Mouse (Mus musculus): ENCODE measurements around the gene Rbms3.

Rbms3 gene

GRCm38 (mm10) chr9:117059135-117059534 is 570.6 kb downstream of the Rbms3 start:
- peak; percentile 23 for DNase-seq (ENCODE audit: low read depth, low spot score)

DNA sequence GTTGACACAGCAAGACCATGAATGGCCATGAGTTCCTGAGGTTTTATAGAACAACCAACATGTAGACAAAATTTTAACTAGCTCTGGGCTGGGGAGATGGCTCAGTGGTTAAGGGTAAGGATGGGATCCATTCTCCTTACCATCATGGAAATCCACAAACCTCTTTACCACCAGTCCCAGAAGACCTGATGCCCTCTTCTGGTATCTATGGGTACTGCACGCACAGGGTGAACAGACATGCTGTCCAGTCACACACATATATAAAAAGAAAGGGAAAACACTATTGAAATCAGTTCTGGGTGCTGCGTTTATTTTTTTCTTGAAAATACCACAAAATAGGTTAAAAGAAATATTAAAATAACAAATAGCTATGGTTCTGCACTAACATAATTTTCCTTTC is 577.8 kb downstream of the Rbms3 start:
- no peak for DNase-seq (ENCODE audit: low read depth, low spot score)

GRCm38 (mm10) chr9:117048641-117049040 is 581.1 kb downstream of the Rbms3 start:
- no peak for DNase-seq (ENCODE audit: low read depth, low spot score)

DNA sequence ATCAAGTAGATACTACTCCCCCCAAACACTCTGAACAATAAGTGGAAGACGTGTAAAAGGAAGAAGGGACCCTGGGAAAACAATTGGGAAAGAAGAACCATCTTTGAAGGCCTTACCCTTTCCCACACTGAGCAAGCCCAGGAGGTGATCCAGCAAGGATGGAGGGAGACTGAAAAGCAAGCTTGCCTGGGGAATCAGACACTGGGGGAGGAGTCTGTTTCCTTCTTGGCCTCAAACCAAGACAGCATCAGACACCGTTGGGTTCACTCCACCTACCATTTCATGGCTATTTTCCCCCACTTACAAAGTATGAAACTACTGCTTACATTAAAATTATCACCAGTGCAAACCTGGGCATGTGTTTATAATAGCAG is 587.7 kb downstream of the Rbms3 start:
- no peak for DNase-seq (ENCODE audit: low read depth, low spot score)

GRCm38 (mm10) chr9:117041291-117041992 is 588.3 kb downstream of the Rbms3 start:
- no peak for DNase-seq (ENCODE audit: low read depth, low spot score)

GRCm38 (mm10) chr9:117039941-117040453 is 589.7 kb downstream of the Rbms3 start:
- DNase-seq (ENCODE audit: low read depth, low spot score): peak; percentile 70

- DNase-seq (ENCODE audit: low read depth, low spot score): no peak
Measured at GRCm38 (mm10) chr9:117032690-117033089, 597.0 kb downstream of the Rbms3 start.

DNA sequence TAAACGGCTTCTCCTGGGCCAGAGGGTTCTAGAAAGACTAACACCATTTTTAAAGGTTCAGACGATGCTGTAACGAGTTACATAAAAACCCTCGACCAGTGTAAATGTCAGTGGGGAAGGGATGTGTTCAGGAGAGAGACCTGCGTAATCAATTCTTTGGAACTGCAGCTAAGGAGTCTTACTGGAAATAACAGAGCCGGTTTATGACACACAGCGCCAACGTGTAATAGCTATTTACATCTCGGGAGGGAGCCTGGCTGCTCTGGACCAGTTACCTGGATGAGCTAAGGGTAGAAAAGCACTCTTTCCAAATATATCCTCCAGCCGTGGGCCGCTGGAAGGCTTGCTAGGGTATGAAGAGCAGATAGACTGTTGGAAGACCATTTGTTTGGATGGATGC is 598.5 kb downstream of the Rbms3 start:
- DNase-seq (ENCODE audit: low read depth, low spot score): no peak

DNA sequence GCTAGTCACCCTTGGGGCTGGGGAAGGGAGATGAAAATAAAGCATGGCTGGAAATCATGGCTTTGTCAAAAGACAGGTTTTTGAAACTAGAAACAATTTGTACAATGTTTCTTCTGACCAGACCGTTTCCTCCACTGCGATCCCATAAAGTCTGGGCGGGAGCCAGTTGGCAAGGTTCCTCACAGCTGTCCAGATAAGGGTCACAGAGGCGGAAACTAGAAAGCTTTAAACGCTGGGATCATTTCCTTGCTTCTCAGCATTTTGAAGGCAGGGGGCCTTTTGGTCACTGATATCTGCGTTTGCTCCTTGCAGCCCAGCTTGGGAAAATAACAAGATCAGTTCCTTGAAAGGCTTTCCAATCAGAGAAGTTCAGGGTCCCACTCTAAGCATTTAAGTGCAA is 598.9 kb downstream of the Rbms3 start:
- DNase-seq (ENCODE audit: low read depth, low spot score): peak; percentile 82

DNA sequence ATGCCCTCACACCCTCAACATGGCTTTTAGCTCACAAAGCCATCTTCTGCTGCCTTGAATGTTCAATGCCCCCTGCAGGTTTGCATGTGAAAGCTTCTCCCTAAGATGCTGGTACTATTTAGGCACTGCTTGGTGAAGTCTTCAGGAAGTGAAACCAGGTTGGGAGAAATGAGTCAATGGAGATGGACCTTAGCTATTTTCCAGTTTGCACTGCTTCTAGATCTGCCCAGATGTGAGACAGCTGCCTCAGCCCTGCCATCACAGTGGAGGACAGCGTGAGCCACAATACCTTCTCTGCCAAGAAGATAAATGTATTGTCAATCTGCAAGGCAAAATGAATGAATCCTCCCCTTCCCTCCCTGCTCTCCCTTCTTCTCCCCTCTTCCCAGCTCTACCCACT is 599.8 kb downstream of the Rbms3 start:
- DNase-seq (ENCODE audit: low read depth, low spot score): no peak

GRCm38 (mm10) chr9:117028586-117028985 is 601.1 kb downstream of the Rbms3 start:
- DNase-seq (ENCODE audit: low read depth, low spot score): no peak

- no peak for DNase-seq (ENCODE audit: low read depth, low spot score)
Measured at GRCm38 (mm10) chr9:117022086-117022485, 607.6 kb downstream of the Rbms3 start.

- no peak for DNase-seq (ENCODE audit: low read depth, low spot score)
Measured at GRCm38 (mm10) chr9:117021506-117021905, 608.2 kb downstream of the Rbms3 start.

DNA sequence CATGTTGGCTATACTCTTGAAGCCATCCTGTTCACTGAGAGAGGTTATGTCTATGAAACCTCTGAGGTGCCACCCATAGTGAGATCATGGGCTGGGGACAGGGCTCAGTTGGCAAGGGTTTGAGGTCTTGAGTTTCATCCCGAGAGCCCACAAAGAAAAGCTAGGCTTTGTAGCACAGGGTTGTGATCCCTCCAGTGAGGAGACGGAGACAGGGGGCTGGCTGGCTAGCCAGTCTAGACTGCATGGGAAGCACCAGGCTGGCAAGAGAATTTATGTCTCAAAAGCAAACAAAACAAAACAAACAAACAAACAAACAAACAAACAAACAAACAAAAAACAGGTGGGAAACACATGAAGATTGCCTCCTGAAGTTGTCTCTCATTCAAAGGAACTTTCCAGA is 609.5 kb downstream of the Rbms3 start:
- DNase-seq (ENCODE audit: low read depth, low spot score): no peak

DNA sequence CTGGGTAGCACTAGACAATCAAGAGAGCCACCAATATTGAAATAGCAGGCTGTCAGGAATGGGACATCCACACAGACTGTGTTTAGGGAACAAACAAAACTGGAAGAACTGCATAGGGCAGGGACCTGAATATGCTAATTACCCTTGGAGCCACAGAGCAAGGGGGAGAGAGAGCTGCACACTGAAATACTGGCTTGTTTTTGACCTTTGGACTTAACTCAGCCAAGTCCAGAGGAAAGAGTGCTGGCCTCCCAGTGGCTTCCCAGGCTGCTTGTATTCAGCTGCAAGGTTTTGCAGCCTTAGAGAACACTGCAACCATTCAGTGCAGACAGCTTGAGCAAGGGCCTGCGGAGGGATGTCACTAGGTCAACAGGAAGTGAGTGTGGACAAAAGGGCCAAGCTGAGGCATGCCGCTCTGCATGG is 611.0 kb downstream of the Rbms3 start:
- DNase-seq (ENCODE audit: low read depth, low spot score): peak; percentile 30

- no peak for DNase-seq (ENCODE audit: low read depth, low spot score)
Measured at GRCm38 (mm10) chr9:117018301-117018700, 611.4 kb downstream of the Rbms3 start.

GRCm38 (mm10) chr9:117016605-117017319 is 613.0 kb downstream of the Rbms3 start:
- DNase-seq (ENCODE audit: low read depth, low spot score): no peak

- DNase-seq (ENCODE audit: low read depth, low spot score): peak; percentile 52
Measured at GRCm38 (mm10) chr9:117013386-117013785, 616.3 kb downstream of the Rbms3 start.

- DNase-seq (ENCODE audit: low read depth, low spot score): no peak
Measured at GRCm38 (mm10) chr9:117010801-117011200, 618.9 kb downstream of the Rbms3 start.

- no peak for DNase-seq (ENCODE audit: low read depth, low spot score)
Measured at GRCm38 (mm10) chr9:117008194-117008593, 621.5 kb downstream of the Rbms3 start.

DNA sequence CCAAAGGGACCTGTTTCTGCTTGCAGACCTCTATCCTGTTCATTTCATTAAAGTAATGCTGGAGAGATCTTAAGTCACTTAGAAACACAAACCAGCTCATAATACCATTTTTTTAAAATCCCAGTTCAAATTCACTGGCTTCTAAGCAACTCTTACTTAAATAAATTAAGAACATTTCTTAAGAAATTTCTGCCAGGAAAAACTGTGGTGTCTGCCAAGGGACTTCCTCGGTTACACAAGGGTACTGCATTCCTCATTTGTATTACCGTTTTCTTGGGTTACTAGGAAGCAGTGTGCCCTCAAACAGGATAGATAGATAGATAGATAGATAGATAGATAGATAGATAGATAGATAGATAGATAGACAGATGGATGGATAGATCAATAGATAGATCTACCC is 627.6 kb downstream of the Rbms3 start:
- no peak for DNase-seq (ENCODE audit: low read depth, low spot score)

DNA sequence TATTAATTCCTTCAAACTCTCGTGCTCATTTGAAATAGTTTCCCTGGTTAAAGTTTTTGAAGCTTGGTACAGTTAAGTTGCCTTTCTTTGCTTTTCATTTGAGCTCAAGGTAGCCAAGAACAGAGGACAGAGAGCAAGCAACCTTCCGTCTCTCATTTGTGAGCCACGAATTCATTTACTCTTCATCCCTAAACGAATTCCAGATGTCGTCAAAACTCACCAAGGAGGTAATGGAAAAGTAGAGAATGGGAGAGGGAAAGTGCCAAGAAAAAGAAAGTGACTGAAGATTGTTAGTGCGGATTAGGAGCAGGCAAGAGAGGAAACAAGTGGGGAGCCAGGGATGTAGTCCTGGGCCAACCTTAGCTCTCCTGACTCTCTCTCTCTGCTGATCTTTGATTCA is 630.5 kb downstream of the Rbms3 start:
- peak; percentile 36 for DNase-seq (ENCODE audit: low read depth, low spot score)

DNA sequence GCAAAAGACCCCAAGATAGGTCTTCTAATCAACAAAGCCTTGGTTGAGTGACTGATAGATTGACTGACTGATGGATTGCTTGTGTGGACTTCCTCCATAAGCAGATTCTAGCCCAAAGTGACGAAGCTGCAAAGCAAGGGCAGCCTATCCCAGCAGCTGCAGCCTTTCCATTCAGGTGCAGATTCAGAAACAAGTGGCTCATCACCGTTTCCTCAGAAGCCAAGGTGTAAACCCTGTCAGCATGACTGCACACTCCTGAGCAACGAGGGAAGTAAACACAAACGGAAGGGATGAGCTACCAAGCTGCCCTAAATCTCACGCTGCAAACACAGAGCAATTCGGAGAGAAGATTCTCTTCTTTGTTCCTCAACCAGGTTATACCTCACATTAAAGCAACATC is 639.4 kb downstream of the Rbms3 start:
- DNase-seq (ENCODE audit: low read depth, low spot score): no peak

All from skeletal muscle tissue, adult 2 months (tissue).